Mouse (Mus musculus): Measurements from ENCODE around the gene Hao1.

The Hao1 gene

GRCm38 (mm10) chr2:134460831-134461230 lies 93.3 kb downstream of the Hao1 start:
- DNase-seq: peak in 1 of 2 experiments; percentile 8

GRCm38 (mm10) chr2:134456065-134456505 lies 98.1 kb downstream of the Hao1 start:
- peak in 1 of 2 experiments; percentile 14 for DNase-seq

DNA sequence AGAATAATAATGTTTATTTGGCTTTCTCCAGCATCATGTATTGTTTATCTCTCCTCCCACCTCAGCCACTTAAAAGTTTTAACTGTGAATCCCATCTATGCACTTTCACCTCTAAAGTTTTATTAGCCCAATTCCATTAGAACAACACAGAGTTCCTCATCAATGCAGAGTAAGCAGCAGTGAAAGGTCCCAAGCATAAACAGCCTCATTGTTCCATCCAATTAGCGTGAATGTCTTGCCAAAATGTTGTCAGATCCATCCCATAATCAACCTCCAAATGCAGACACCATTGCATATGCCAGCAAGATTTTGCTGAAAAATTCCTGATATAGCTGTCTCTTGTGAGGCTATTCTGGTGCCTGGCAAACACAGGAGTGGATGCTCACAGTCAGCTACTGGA lies 101.4 kb downstream of the Hao1 start:
- no peak for DNase-seq

DNA sequence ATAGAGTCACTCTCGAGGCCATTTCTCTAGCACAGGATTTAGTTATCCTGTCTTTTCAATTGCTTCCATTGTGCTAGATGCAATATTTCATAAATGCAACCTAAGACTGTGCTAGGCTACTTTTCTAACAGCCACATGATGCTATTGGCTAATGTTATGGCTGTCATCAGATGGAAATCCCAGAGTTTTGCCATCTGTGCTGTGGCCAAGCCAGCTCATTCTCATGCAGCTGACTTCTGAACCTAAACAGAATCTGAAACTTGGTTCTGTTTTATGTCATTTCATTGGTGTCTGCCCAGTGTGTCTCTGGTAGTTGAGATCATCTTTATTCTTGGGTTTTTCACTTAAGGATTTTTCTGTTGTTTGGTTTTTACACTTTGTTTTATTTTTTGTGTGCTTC lies 103.2 kb downstream of the Hao1 start:
- no peak for DNase-seq
